Mouse (Mus musculus): Measurements from ENCODE around the gene Kdm4b.
A peak's percentile ranks its signal among the peaks of the same experiment; 100 is the strongest.

Kdm4b gene

GRCm38 (mm10) chr17:56300186-56300585 is 25.7 kb upstream of the Kdm4b start, which contains the start of gene Arrdc5:
Gene Arrdc5 (minus strand): TSS chr17:56300286.
- DNase-seq: no peak

GRCm38 (mm10) chr17:56302363-56302996 is 23.4 kb upstream of the Kdm4b start:
- no peak for DNase-seq

GRCm38 (mm10) chr17:56303160-56303846 is 22.6 kb upstream of the Kdm4b start, which contains the start of gene Uhrf1:
Gene Uhrf1 (plus strand): TSS chr17:56303321.
- DNase-seq: no peak

GRCm38 (mm10) chr17:56303847-56304586 is 21.8 kb upstream of the Kdm4b start:
- DNase-seq: peak; percentile 90 to 91

- DNase-seq: no peak
These were observed 21.1 kb upstream of the Kdm4b start for GRCm38 (mm10) chr17:56304718-56305117.

- DNase-seq: no peak
These were observed 20.7 kb upstream of the Kdm4b start for GRCm38 (mm10) chr17:56305156-56305555.

- DNase-seq: no peak
These were observed 20.0 kb upstream of the Kdm4b start for GRCm38 (mm10) chr17:56305826-56306225.

GRCm38 (mm10) chr17:56308088-56308487 is 17.8 kb upstream of the Kdm4b start:
- no peak for DNase-seq

GRCm38 (mm10) chr17:56309191-56309945 is 16.5 kb upstream of the Kdm4b start:
- no peak for DNase-seq

- no peak for DNase-seq
These were observed 1.4 kb upstream of the Kdm4b start for GRCm38 (mm10) chr17:56324419-56324818.

- no peak for DNase-seq
These were observed 588 bp downstream of the Kdm4b start for GRCm38 (mm10) chr17:56326153-56327147.

- no peak for DNase-seq
These were observed 3.4 kb downstream of the Kdm4b start for GRCm38 (mm10) chr17:56329267-56329666.

- DNase-seq: no peak
These were observed 4.5 kb downstream of the Kdm4b start for GRCm38 (mm10) chr17:56330345-56330744.

- DNase-seq: no peak
These were observed 5.4 kb downstream of the Kdm4b start for GRCm38 (mm10) chr17:56331256-56331655.

GRCm38 (mm10) chr17:56332987-56333386 is 7.1 kb downstream of the Kdm4b start:
- DNase-seq: no peak

- peak; percentile 63 to 73 for DNase-seq
These were observed 11.3 kb downstream of the Kdm4b start for GRCm38 (mm10) chr17:56337190-56337589.

GRCm38 (mm10) chr17:56337791-56338190 is 11.9 kb downstream of the Kdm4b start:
- no peak for DNase-seq

- DNase-seq: no peak
These were observed 13.0 kb downstream of the Kdm4b start for GRCm38 (mm10) chr17:56338909-56339308.

GRCm38 (mm10) chr17:56340717-56341116 is 14.9 kb downstream of the Kdm4b start:
- DNase-seq: peak; percentile 68 to 69

GRCm38 (mm10) chr17:56343466-56343865 is 17.6 kb downstream of the Kdm4b start:
- DNase-seq: no peak

- no peak for DNase-seq
These were observed 19.5 kb downstream of the Kdm4b start for GRCm38 (mm10) chr17:56345364-56345763.

- DNase-seq: no peak
These were observed 22.3 kb downstream of the Kdm4b start for GRCm38 (mm10) chr17:56348128-56348527.

Measured in cerebellum, postnatal 36 days (tissue).